Mouse (Mus musculus) kidney, embryonic 15.5 days (tissue): Measurements from ENCODE around the gene Crip1. TPM values are rescaled to one million over a fixed set of nuclear protein-coding genes. Genes with fewer than 3 reads are reported as not detected.
"Not testable (repeated sequence)": the region's sequence is repeated elsewhere in the genome, so short reads cannot be mapped to it uniquely, and the experiment has no call there.

ENCODE experiments used
- ATAC-seq: fragments of 200-750 bp; cut with Nextera tagmentation; replicated peaks from 2 replicates; pipeline ENCODE4 v1.8.0; 2017; ENCODE audit warnings: moderate TSS enrichment; ENCODE audit not compliant: low FRiP score
- H3K27ac ChIP-seq: fragments of 300-500 bp; sonication (generic); 2 replicates; pipeline ENCODE4 v1.5.1; 2015; ENCODE audit warnings: mild to moderate bottlenecking, inconsistent platforms
- H3K27me3 ChIP-seq: fragments of 300-500 bp; sonication (generic); 2 replicates; pipeline ENCODE4 v1.6.1; 2015; ENCODE audit warnings: inconsistent platforms
- H3K36me3 ChIP-seq: fragments of 300-500 bp; sonication (generic); 2 replicates; pipeline ENCODE4 v1.6.1; 2015; ENCODE audit warnings: inconsistent platforms
- H3K4me1 ChIP-seq: fragments of 300-500 bp; sonication (generic); 2 replicates; pipeline ENCODE4 v1.6.1; 2015; ENCODE audit warnings: inconsistent platforms
- H3K4me2 ChIP-seq: fragments of 300-500 bp; sonication (generic); 2 replicates; pipeline ENCODE4 v1.6.1; 2015; ENCODE audit warnings: moderate library complexity, mild to moderate bottlenecking, inconsistent platforms
- H3K4me3 ChIP-seq: fragments of 300-500 bp; sonication (generic); replicated peaks from 2 replicates; pipeline ENCODE4 v1.5.1; 2015; ENCODE audit warnings: mild to moderate bottlenecking, inconsistent platforms
- H3K9ac ChIP-seq: fragments of 300-500 bp; sonication (generic); 2 replicates; pipeline ENCODE4 v1.6.1; 2015; ENCODE audit warnings: mild to moderate bottlenecking, inconsistent platforms
- H3K9me3 ChIP-seq: fragments of 300-500 bp; sonication (generic); replicated peaks from 2 replicates; pipeline ENCODE4 v1.6.1; 2016; ENCODE audit warnings: inconsistent platforms
- WGBS: fragments of 180-500 bp; shearing (Covaris S2); methylation state at CpG from one replicate; pipeline ENCODE4 v1.1.7; 2015; ENCODE audit warnings: mixed read lengths; 5-methylcytosine and 5-hydroxymethylcytosine counted together
- polyA plus RNA-seq: library from polyadenylated mRNA; unstranded; fragments of >200 nt; fragmentation: Nextera tagmentation; extraction: Ambion mirVana; gene quantifications from 2 replicates; pipeline ENCODE4 v1.2.1, GENCODE M21; 2015

The Crip1 gene
- polyA plus RNA-seq, 1 experiment from 2014 or later, result 309 TPM

- Histone ChIP-seq H3K9me3 (no peaks in the 10 kb centered on the region), H3K36me3 (0 out of 2 replicates have a peak, but pooled peaks cover 3% of the 10 kb centered on the region), H3K27me3 (no peaks in the 10 kb centered on the region), H3K4me3 (no peak overlapping the region), H3K4me2 (no peak overlapping the region), H3K9ac (no peak overlapping the region), H3K27ac (no peak overlapping the region), H3K4me1 (no peaks in the 10 kb centered on the region; the same call in 1 of the 2 replicates)
- 53% methylated on average over 2 of the region's 2 CpGs for WGBS
- no peak for ATAC-seq
Measured at GRCm38 (mm10) chr12:113193423-113193822, 47.3 kb downstream of the Crip1 start.

GRCm38 (mm10) chr12:113199132-113199531, 53.0 kb downstream of the Crip1 start:
- H3K9ac ChIP-seq, H3K4me1 ChIP-seq, H3K27ac ChIP-seq, ATAC-seq, H3K36me3 ChIP-seq, H3K9me3 ChIP-seq, H3K4me3 ChIP-seq, H3K27me3 ChIP-seq, H3K4me2 ChIP-seq: not testable (repeated sequence)
- WGBS, result 100% methylated on average over 3 of the region's 6 CpGs

GRCm38 (mm10) chr12:113201301-113201700, 55.2 kb downstream of the Crip1 start:
- H3K4me1 ChIP-seq, result no peaks in the 10 kb centered on the region
- no peak overlapping the region for H3K4me2 ChIP-seq
- H3K27me3 ChIP-seq, result no peaks in the 10 kb centered on the region
- ATAC-seq, result no peak
- no peaks in the 10 kb centered on the region for H3K9me3 ChIP-seq
- no peak overlapping the region for H3K27ac ChIP-seq
- no peak overlapping the region for H3K4me3 ChIP-seq
- H3K9ac ChIP-seq, result no peak overlapping the region
- 88% methylated on average over 4 of the region's 4 CpGs for WGBS
- no peaks in the 10 kb centered on the region for H3K36me3 ChIP-seq

DNA sequence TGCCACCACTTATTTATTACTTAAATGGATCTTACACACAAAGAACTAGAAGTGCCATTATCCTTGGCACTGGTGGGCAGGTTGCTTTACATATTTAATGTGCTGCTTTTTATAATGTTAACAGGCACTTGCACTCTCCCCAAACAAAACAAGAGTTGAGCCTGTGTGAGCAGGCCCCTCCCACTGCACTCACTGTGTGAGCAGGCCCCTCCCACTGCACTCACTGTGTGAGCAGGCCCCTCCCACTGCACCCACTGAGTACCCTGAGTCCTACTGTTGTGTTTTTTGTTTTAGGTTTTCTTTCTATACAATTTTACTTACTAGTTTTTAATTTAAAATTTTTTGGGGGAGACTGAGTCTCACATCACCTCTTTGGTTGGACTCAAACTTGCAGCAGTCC, 55.9 kb downstream of the Crip1 start:
- Histone ChIP-seq H3K9me3 (no peaks in the 10 kb centered on the region), H3K27ac (no peak overlapping the region), H3K36me3 (no peaks in the 10 kb centered on the region), H3K9ac (no peak overlapping the region), H3K4me1 (no peaks in the 10 kb centered on the region), H3K4me3 (no peak overlapping the region), H3K27me3 (no peaks in the 10 kb centered on the region), H3K4me2 (no peak overlapping the region)
- ATAC-seq, result no peak

Other genes with a start within 250 kb of the Crip1 start
- gene Jag2, start 216.5 kb upstream of the Crip1 start, polyA plus RNA-seq, result 3.0 and 3.5 TPM in 2 replicates
- gene Nudt14, start 204.2 kb upstream of the Crip1 start, polyA plus RNA-seq, result 87.5 and 88.5 TPM in 2 replicates
- gene Btbd6, start 169.8 kb upstream of the Crip1 start, polyA plus RNA-seq, result 24.7 and 25.3 TPM in 2 replicates
- gene Brf1, start 145.6 kb upstream of the Crip1 start, polyA plus RNA-seq, result 62.4 and 70.4 TPM in 2 replicates
- 12.6 and 14.3 TPM in 2 replicates for gene Pacs2, start 131.8 kb upstream of the Crip1 start, polyA plus RNA-seq
- gene Tex22, start 71.8 kb upstream of the Crip1 start, polyA plus RNA-seq, result 0.80 TPM in 1 of 2 replicates, not detected in the other
- gene Mta1, start 48.0 kb upstream of the Crip1 start, polyA plus RNA-seq, result 16.0 and 16.3 TPM in 2 replicates
- gene Crip2, start 6.1 kb upstream of the Crip1 start, polyA plus RNA-seq, result 203 and 210 TPM in 2 replicates
- gene Tedc1, start 10.1 kb downstream of the Crip1 start, polyA plus RNA-seq, result 40.2 and 42.0 TPM in 2 replicates
- gene Tmem121, start 39.6 kb downstream of the Crip1 start, polyA plus RNA-seq, result 9.5 and 10.5 TPM in 2 replicates